In genomic region chr13:54564232-54565200, GRCm38 (mm10) we compare ENCODE assay signal across 8 mouse cellular contexts. TPM values are rescaled to one million over a fixed set of nuclear protein-coding genes. Genes with fewer than 3 reads are reported as not detected.
DNase-seq lines count a peak whose midpoint lies in the region; ATAC-seq and TF ChIP-seq lines count a peak whose summit lies in the region.

No protein-coding gene starts in this region.

- peak overlapping the region; percentile 99 for H3K9ac ChIP-seq in hindbrain, embryonic 11.5 days (ENCODE audit: low read depth, low read length)
- H3K9ac ChIP-seq in liver, embryonic 13.5 days = peak overlapping the region; percentile 99

- H3K4me2 ChIP-seq in hindbrain, embryonic 11.5 days (replicated peaks; ENCODE audit: low read depth, low read length) = peak overlapping the region; percentile 51
- peak overlapping the region; percentile 80 for H3K4me2 ChIP-seq in liver, embryonic 13.5 days

- H3K9me3 ChIP-seq in hindbrain, embryonic 11.5 days (ENCODE audit: control insufficient read depth, low read length) = no peaks in the 10 kb centered on the region
- H3K9me3 ChIP-seq in liver, embryonic 13.5 days (replicated peaks) = no peaks in the 10 kb centered on the region

- intact Hi-C loops in left cerebral cortex, postnatal 36 days (cut with DNase I) = loop anchor here (10.0 kb wide), 1 partner anchor 100 kb away; the partner anchor contains the start of gene Thoc3

- peak; percentile 31 for DNase-seq in adrenal gland, postnatal 14 days
- DNase-seq in adrenal gland, adult 2 months = no peak
- no peak for DNase-seq in spleen, adult 2 months (ENCODE audit: low read depth in 1 of 2, low spot score in 2 of 2)
- no peak for DNase-seq in spleen, adult 12 weeks (ENCODE audit: low spot score)
- peak; percentile 59 for DNase-seq in hindbrain, embryonic 11.5 days (ENCODE audit: low spot score)
- no peak for DNase-seq in liver, embryonic 13.5 days
- DNase-seq in adrenal gland, postnatal 10 days = no peak
- DNase-seq in left cerebral cortex, postnatal 36 days (ENCODE audit: low spot score in 2 of 2) = no peak

- peak overlapping the region; percentile 63 for H3K27ac ChIP-seq in spleen, adult 2 months (ENCODE audit: insufficient read depth, low read length)
- H3K27ac ChIP-seq in hindbrain, embryonic 11.5 days (ENCODE audit: low read depth, low read length) = peak overlapping the region; percentile 74
- H3K27ac ChIP-seq in liver, embryonic 13.5 days = peak overlapping the region; percentile 85

- ATAC-seq in hindbrain, embryonic 11.5 days (ENCODE audit: low FRiP score) = peak; percentile 77
- ATAC-seq in liver, embryonic 13.5 days (ENCODE audit: low read depth) = peak; percentile 51

- peak overlapping the region; percentile 80 for H3K4me3 ChIP-seq in spleen, adult 2 months (ENCODE audit: extremely low read depth, insufficient read depth, insufficient read length)
- H3K4me3 ChIP-seq in hindbrain, embryonic 11.5 days (ENCODE audit: low read depth, low read length) = peak overlapping the region; percentile 99
- H3K4me3 ChIP-seq in liver, embryonic 13.5 days (replicated peaks) = peak overlapping the region; percentile 99

- TF ChIP-seq POLR2A in spleen, adult 2 months (IDR thresholded peaks at IDR 0.05; ENCODE audit: low read depth, low read length) = no peak

- WGBS in spleen, adult 2 months = 12% methylated on average over 45 of the region's 45 CpGs
- 13% methylated on average over 43 of the region's 45 CpGs for WGBS in hindbrain, embryonic 11.5 days
- WGBS in liver, embryonic 13.5 days (ENCODE audit: insufficient replicate concordance) = 9% methylated on average over 44 of the region's 45 CpGs

- peaks cover 12% of the 10 kb centered on the region; the same call in 1 of the 2 replicates for H3K36me3 ChIP-seq in spleen, adult 2 months (ENCODE audit: control insufficient read depth, insufficient read depth, low read length)
- H3K36me3 ChIP-seq in hindbrain, embryonic 11.5 days (ENCODE audit: control insufficient read depth, insufficient read depth, low read length) = peaks cover 3% of the 10 kb centered on the region; the same call in 1 of the 2 replicates
- H3K36me3 ChIP-seq in liver, embryonic 13.5 days = peaks cover 36% of the 10 kb centered on the region

- H3K4me1 ChIP-seq in spleen, adult 2 months (ENCODE audit: control insufficient read depth, insufficient read depth, insufficient read length) = no peaks in the 10 kb centered on the region; the same call in 1 of the 2 replicates
- H3K4me1 ChIP-seq in hindbrain, embryonic 11.5 days (replicated peaks; ENCODE audit: control insufficient read depth, insufficient read depth, low read length) = no peaks in the 10 kb centered on the region
- H3K4me1 ChIP-seq in liver, embryonic 13.5 days (replicated peaks) = peaks cover 46% of the 10 kb centered on the region

- TF ChIP-seq CTCF in spleen, adult 2 months (IDR thresholded peaks at IDR 0.05; ENCODE audit: extremely low read depth, insufficient read depth, insufficient read length, insufficient replicate concordance) = no peak

- no peaks in the 10 kb centered on the region for H3K27me3 ChIP-seq in spleen, adult 2 months (ENCODE audit: control insufficient read depth, insufficient read depth, low read length)
- H3K27me3 ChIP-seq in hindbrain, embryonic 11.5 days (ENCODE audit: control insufficient read depth, insufficient read depth, low read length) = no peaks in the 10 kb centered on the region
- no peaks in the 10 kb centered on the region for H3K27me3 ChIP-seq in liver, embryonic 13.5 days

RNA-seq across cellular contexts. Expression of gene 4833439L19Rik, which starts 0.7 kb away (rescaled TPM):
- total RNA-seq in adrenal gland, postnatal 14 days (2021) = 123 and 131 TPM in 2 replicates
- 100 to 1,000 TPM; 185 to 194 TPM for total RNA-seq in adrenal gland, adult 2 months (2021)
- polyA plus RNA-seq in adrenal gland, adult 2 months (2012; rRNA removed) = 156 and 161 TPM in 2 replicates
- 39.8 and 42.9 TPM in 2 replicates for polyA plus RNA-seq in spleen, adult 2 months (2012; rRNA removed)
- polyA plus RNA-seq in hindbrain, embryonic 11.5 days (2014; fragmentation: Nextera tagmentation; extraction: Ambion mirVana) = 262 and 268 TPM in 2 replicates
- polyA plus RNA-seq in liver, embryonic 13.5 days (2015; fragmentation: Nextera tagmentation; extraction: Ambion mirVana) = 53.0 and 60.1 TPM in 2 replicates
- 100 to 1,000 TPM; 101 to 104 TPM for total RNA-seq in adrenal gland, postnatal 10 days (2021)
- total RNA-seq in left cerebral cortex, postnatal 36 days (2021) = 100 to 1,000 TPM; 135 to 140 TPM

RNA-seq across cellular contexts. Expression of gene Arl10, which starts 10.3 kb away (rescaled TPM):
- 25.2 and 31.1 TPM in 2 replicates for total RNA-seq in adrenal gland, postnatal 14 days (2021)
- 10 to 100 TPM; 35.4 to 61.7 TPM for total RNA-seq in adrenal gland, adult 2 months (2021)
- 62.5 and 69.5 TPM in 2 replicates for polyA plus RNA-seq in adrenal gland, adult 2 months (2012; rRNA removed)
- polyA plus RNA-seq in spleen, adult 2 months (2012; rRNA removed) = 16.4 and 25.5 TPM in 2 replicates
- polyA plus RNA-seq in hindbrain, embryonic 11.5 days (2014; fragmentation: Nextera tagmentation; extraction: Ambion mirVana) = 28.4 and 39.1 TPM in 2 replicates
- polyA plus RNA-seq in liver, embryonic 13.5 days (2015; fragmentation: Nextera tagmentation; extraction: Ambion mirVana) = 9.0 and 9.2 TPM in 2 replicates
- 10 to 100 TPM; 27.1 to 31.4 TPM for total RNA-seq in adrenal gland, postnatal 10 days (2021)
- 10 to 100 TPM; 24.1 to 27.8 TPM for total RNA-seq in left cerebral cortex, postnatal 36 days (2021)

RNA-seq across cellular contexts. Expression of gene Nop16, which starts 25.4 kb away (rescaled TPM):
- total RNA-seq in adrenal gland, postnatal 14 days (2021) = 56.0 and 60.9 TPM in 2 replicates
- total RNA-seq in adrenal gland, adult 2 months (2021) = 10 to 100 TPM; 57.9 to 59.3 TPM
- 3.2 and 3.3 TPM in 2 replicates for polyA plus RNA-seq in adrenal gland, adult 2 months (2012; rRNA removed)
- 6.7 and 7.0 TPM in 2 replicates for polyA plus RNA-seq in spleen, adult 2 months (2012; rRNA removed)
- polyA plus RNA-seq in hindbrain, embryonic 11.5 days (2014; fragmentation: Nextera tagmentation; extraction: Ambion mirVana) = 62.5 and 63.0 TPM in 2 replicates
- 74.9 and 84.5 TPM in 2 replicates for polyA plus RNA-seq in liver, embryonic 13.5 days (2015; fragmentation: Nextera tagmentation; extraction: Ambion mirVana)
- 10 to 100 TPM; 32.4 to 41.0 TPM for total RNA-seq in adrenal gland, postnatal 10 days (2021)
- total RNA-seq in left cerebral cortex, postnatal 36 days (2021) = 10 to 100 TPM; 21.7 to 27.3 TPM

RNA-seq across cellular contexts. Expression of gene Higd2a, which starts 25.5 kb away (rescaled TPM):
- 260 and 265 TPM in 2 replicates for total RNA-seq in adrenal gland, postnatal 14 days (2021)
- 100 to 1,000 TPM; 275 to 281 TPM for total RNA-seq in adrenal gland, adult 2 months (2021)
- 169 TPM in 2 replicates for polyA plus RNA-seq in adrenal gland, adult 2 months (2012; rRNA removed)
- 68.3 and 86.0 TPM in 2 replicates for polyA plus RNA-seq in spleen, adult 2 months (2012; rRNA removed)
- 166 and 167 TPM in 2 replicates for polyA plus RNA-seq in hindbrain, embryonic 11.5 days (2014; fragmentation: Nextera tagmentation; extraction: Ambion mirVana)
- polyA plus RNA-seq in liver, embryonic 13.5 days (2015; fragmentation: Nextera tagmentation; extraction: Ambion mirVana) = 117 and 118 TPM in 2 replicates
- 100 to 1,000 TPM; 255 to 257 TPM for total RNA-seq in adrenal gland, postnatal 10 days (2021)
- 100 to 1,000 TPM; 136 to 157 TPM for total RNA-seq in left cerebral cortex, postnatal 36 days (2021)

RNA-seq across cellular contexts. Expression of gene Cltb, which starts 46.6 kb away (rescaled TPM):
- 70.6 and 80.1 TPM in 2 replicates for total RNA-seq in adrenal gland, postnatal 14 days (2021)
- total RNA-seq in adrenal gland, adult 2 months (2021) = 100 to 1,000 TPM in 1 of 2 experiments, 10 to 100 TPM in 1; 73.6 to 190 TPM
- polyA plus RNA-seq in adrenal gland, adult 2 months (2012; rRNA removed) = 60.3 and 70.6 TPM in 2 replicates
- 16.9 and 19.8 TPM in 2 replicates for polyA plus RNA-seq in spleen, adult 2 months (2012; rRNA removed)
- 32.3 and 36.8 TPM in 2 replicates for polyA plus RNA-seq in hindbrain, embryonic 11.5 days (2014; fragmentation: Nextera tagmentation; extraction: Ambion mirVana)
- 51.0 and 54.2 TPM in 2 replicates for polyA plus RNA-seq in liver, embryonic 13.5 days (2015; fragmentation: Nextera tagmentation; extraction: Ambion mirVana)
- total RNA-seq in adrenal gland, postnatal 10 days (2021) = 10 to 100 TPM; 71.6 to 71.7 TPM
- 100 to 1,000 TPM; 308 to 344 TPM for total RNA-seq in left cerebral cortex, postnatal 36 days (2021)

Comparison
In these comparisons a context has a peak if more than half of its experiments do, and no peak if none do; other contexts are left out.
1. DNase-seq: peak in adrenal gland, postnatal 14 days (single experiment) and hindbrain, embryonic 11.5 days (single experiment); none in adrenal gland, adult 2 months (single experiment), spleen, adult 2 months (0 of 2), spleen, adult 12 weeks (single experiment), liver, embryonic 13.5 days (single experiment), adrenal gland, postnatal 10 days (single experiment) and left cerebral cortex, postnatal 36 days (0 of 2).
2. Peak in every context shown above with its lines, with median percentiles within 50 percentile points of each other: H3K27ac ChIP-seq and H3K4me3 ChIP-seq.